Mouse (Mus musculus) CH12.LX (cell line): ENCODE measurements around the gene Reln.

Experiments used
- CTCF ChIP-seq, 2 experiments: IDR thresholded peaks in 1 of 2; conservative IDR thresholded peaks in 1 of 2; 2 replicates each; pipeline ENCODE4 v1.5.1; 2011 to 2012; ENCODE audit warnings: low read depth in 2 of 2, low read length in 2 of 2, improper control_type of control experiment in 1 of 2, inconsistent platforms in 1 of 2, mild to moderate bottlenecking in 1 of 2, moderate library complexity in 1 of 2
- EP300 ChIP-seq: IDR thresholded peaks from 2 replicates; pipeline ENCODE4 v1.6.1; 2011; ENCODE audit warnings: low read length, improper control_type of control experiment
- ETS1 ChIP-seq: conservative IDR thresholded peaks from 2 replicates; pipeline ENCODE4 v1.6.1; 2012; ENCODE audit warnings: low read depth, mild to moderate bottlenecking, inconsistent platforms, low read length, improper control_type of control experiment, moderate library complexity
- MAFK ChIP-seq: IDR thresholded peaks from 2 replicates; pipeline ENCODE4 v1.6.1; 2011; ENCODE audit warnings: low read length, improper control_type of control experiment; ENCODE audit not compliant: insufficient replicate concordance
- MAX ChIP-seq: IDR thresholded peaks from 2 replicates; pipeline ENCODE4 v1.6.1; 2011; ENCODE audit warnings: low read length, improper control_type of control experiment
- POLR2A ChIP-seq: IDR thresholded peaks from 2 replicates; pipeline ENCODE4 v1.6.1; 2011; ENCODE audit warnings: low read depth, mild to moderate bottlenecking, improper control_type of control experiment, low read length
- RAD21 ChIP-seq: IDR thresholded peaks from 2 replicates; pipeline ENCODE4 v1.6.1; 2011; ENCODE audit warnings: low read depth, mild to moderate bottlenecking, low read length, improper control_type of control experiment, moderate library complexity
- TCF12 ChIP-seq: IDR thresholded peaks from 2 replicates; pipeline ENCODE4 v1.6.1; 2014; ENCODE audit warnings: low read depth, mild to moderate bottlenecking, inconsistent platforms, low read length, improper control_type of control experiment
- USF1 ChIP-seq: IDR thresholded peaks from 2 replicates; pipeline ENCODE4 v1.6.1; 2014; ENCODE audit warnings: low read depth, mild to moderate bottlenecking, inconsistent platforms, low read length, improper control_type of control experiment
- ZC3H11A ChIP-seq: IDR thresholded peaks from 2 replicates; pipeline ENCODE4 v1.6.1; 2012; ENCODE audit warnings: low read depth, mild to moderate bottlenecking, inconsistent platforms, low read length, improper control_type of control experiment
- ZMIZ1 ChIP-seq: IDR thresholded peaks from 2 replicates; pipeline ENCODE4 v1.6.1; 2012; ENCODE audit warnings: low read depth, mild to moderate bottlenecking, inconsistent platforms, low read length, improper control_type of control experiment

- TF ChIP-seq ZC3H11A (no peak), USF1 (no peak), ZMIZ1 (no peak), MAFK (no peak), MAX (no peak), CTCF (conservative IDR thresholded peaks at IDR 0.05 in 1 of 2, IDR thresholded peaks at IDR 0.05 in 1 of 2; ENCODE audit: low read depth in 2 of 2, low read length in 2 of 2) (no peak), POLR2A (no peak), ETS1 (no peak), TCF12 (no peak), EP300 (no peak), RAD21 (no peak)
Observed at GRCm38 (mm10) chr5:21931151-21931550, 413.4 kb downstream of the Reln start.
